Mouse (Mus musculus): Measurements from ENCODE around the gene Fgf13. TPM values are rescaled to one million over a fixed set of nuclear protein-coding genes. Genes with fewer than 3 reads are reported as not detected.

The Fgf13 gene
- 22.8 TPM for polyA plus RNA-seq (2014; fragmentation: Illumina TruSeq; extraction: RNeasy Lipid Tissue Mini Kit (QIAGEN cat#74804))

DNA sequence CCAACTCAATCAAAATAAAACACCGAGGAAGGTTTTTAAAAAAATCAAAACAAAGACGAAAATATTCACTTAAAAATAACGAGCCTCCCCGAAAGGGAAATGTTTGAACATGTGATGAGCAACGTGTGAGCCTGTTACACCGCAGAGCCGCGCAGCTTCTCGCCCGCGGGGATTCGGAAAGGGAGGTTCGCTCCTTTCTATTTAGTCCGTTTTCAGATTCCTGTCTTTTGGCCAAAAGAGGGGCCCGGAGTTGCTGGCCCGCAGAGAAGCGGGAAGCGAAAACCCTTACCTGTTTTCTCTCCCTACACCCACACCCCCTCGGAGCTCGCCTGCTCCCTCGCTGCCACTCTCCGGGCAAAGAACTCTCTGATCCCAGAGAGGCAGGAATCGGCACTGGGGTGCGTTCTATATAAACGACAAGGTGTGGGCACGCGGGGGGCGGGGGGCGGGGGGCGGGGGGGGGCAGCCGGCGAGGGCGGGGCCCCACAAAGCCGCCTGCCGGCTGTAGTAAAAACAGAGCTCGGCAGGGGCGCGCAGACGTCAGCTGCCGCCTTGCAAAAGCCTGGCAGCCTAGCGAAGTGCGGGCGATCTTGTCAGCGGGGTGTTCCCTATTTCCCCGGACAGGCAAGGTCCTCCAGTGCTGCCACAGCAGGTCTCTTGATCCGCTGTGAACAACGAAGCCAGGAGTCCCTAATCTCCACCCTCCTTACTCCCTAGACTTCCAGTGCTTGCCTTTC, at the start of gene Fgf13:
Gene Fgf13, minus strand, starts transcription at position 377 of the 737 bp plus-strand sequence.

Data from ovary, adult 10 weeks (tissue).